Mouse (Mus musculus) embryonic facial prominence, embryonic 14.5 days (tissue): ENCODE measurements around the gene E130218I03Rik. TPM values are rescaled to one million over a fixed set of nuclear protein-coding genes. Genes with fewer than 3 reads are reported as not detected.

Experiments
- ATAC-seq: fragments of 200-750 bp; cut with Nextera tagmentation; 2 replicates; pipeline ENCODE4 v1.8.0; 2017; ENCODE audit warnings: low read depth, moderate number of reproducible peaks, moderate TSS enrichment
- DNase-seq: peaks from one replicate; pipeline ENCODE4 v3.0.0-alpha.2; 2015; ENCODE audit warnings: low spot score
- H3K27ac ChIP-seq: fragments of 300-500 bp; sonication (generic); replicated peaks from 2 replicates; pipeline ENCODE4 v1.5.1; 2014; ENCODE audit warnings: low read depth, mild to moderate bottlenecking, low read length, moderate library complexity
- H3K27me3 ChIP-seq: fragments of 300-500 bp; sonication (generic); replicated peaks from 2 replicates; pipeline ENCODE4 v1.6.1; 2014; ENCODE audit warnings: low read length; ENCODE audit not compliant: control insufficient read depth, insufficient read depth
- H3K36me3 ChIP-seq: fragments of 300-500 bp; sonication (generic); 2 replicates; pipeline ENCODE4 v1.6.1; 2014; ENCODE audit warnings: low read length, mixed read lengths; ENCODE audit not compliant: control insufficient read depth, insufficient read depth
- H3K4me1 ChIP-seq: fragments of 300-500 bp; sonication (generic); 2 replicates; pipeline ENCODE4 v1.6.1; 2014; ENCODE audit warnings: antibody characterized with exemption, low read length; ENCODE audit not compliant: control insufficient read depth, insufficient read depth
- H3K4me2 ChIP-seq: fragments of 300-500 bp; sonication (generic); 2 replicates; pipeline ENCODE4 v1.6.1; 2014; ENCODE audit warnings: low read depth, mild to moderate bottlenecking, low read length, moderate library complexity, mixed read lengths
- H3K4me3 ChIP-seq: fragments of 300-500 bp; sonication (generic); 2 replicates; pipeline ENCODE4 v1.5.1; 2014; ENCODE audit warnings: low read depth, mild to moderate bottlenecking, low read length
- H3K9ac ChIP-seq: fragments of 300-500 bp; sonication (generic); 2 replicates; pipeline ENCODE4 v1.6.1; 2014; ENCODE audit warnings: low read depth, mild to moderate bottlenecking, low read length, moderate library complexity, mixed read lengths
- H3K9me3 ChIP-seq: fragments of 300-500 bp; sonication (generic); 2 replicates; pipeline ENCODE4 v1.6.1; 2016; ENCODE audit warnings: low read length; ENCODE audit not compliant: control insufficient read depth
- WGBS: fragments of 180-500 bp; shearing (Covaris S2); extraction: QIAGEN DNeasy Blood & Tissue Kit; methylation state at CpG from one replicate; pipeline ENCODE4 v1.1.7; 2014; 5-methylcytosine and 5-hydroxymethylcytosine counted together
- polyA plus RNA-seq: library from polyadenylated mRNA; unstranded; fragments of >200 nt; fragmentation: Nextera tagmentation; extraction: Ambion mirVana; gene quantifications from 2 replicates; pipeline ENCODE4 v1.2.1, GENCODE M21; 2014

Gene E130218I03Rik
- polyA plus RNA-seq, 1 experiment from 2014 or later = 0.29 TPM

DNA sequence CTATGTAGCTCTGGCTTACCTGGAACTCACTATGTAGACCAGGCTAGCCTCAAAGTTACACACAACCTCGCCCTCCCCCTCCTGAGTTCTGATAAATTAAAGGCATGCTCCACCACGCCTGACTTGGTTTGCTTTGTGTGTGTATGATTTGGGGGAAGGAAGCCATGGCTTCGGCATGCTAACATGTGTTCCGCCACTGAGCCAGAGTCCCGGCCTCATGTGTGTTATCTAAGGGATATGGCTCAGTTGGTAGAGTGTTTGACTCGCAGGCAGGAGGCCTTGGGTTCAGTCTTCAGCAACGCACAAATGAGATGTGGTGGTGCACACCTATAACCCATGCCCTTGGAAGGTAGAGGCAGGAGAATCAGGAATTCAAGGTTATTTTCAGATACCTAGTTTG, 28.5 kb downstream of the E130218I03Rik start:
- H3K27me3 ChIP-seq = no peaks in the 10 kb centered on the region
- WGBS = 78% methylated on average over 7 of the region's 7 CpGs
- no peaks in the 10 kb centered on the region for H3K9me3 ChIP-seq
- ATAC-seq (no peak), DNase-seq (no peak)
- no peak overlapping the region for H3K9ac ChIP-seq
- H3K27ac ChIP-seq = no peak overlapping the region
- H3K4me2 ChIP-seq = no peak overlapping the region
- peaks cover 6% of the 10 kb centered on the region for H3K4me1 ChIP-seq
- H3K4me3 ChIP-seq = no peak overlapping the region
- peaks cover 13% of the 10 kb centered on the region for H3K36me3 ChIP-seq

DNA sequence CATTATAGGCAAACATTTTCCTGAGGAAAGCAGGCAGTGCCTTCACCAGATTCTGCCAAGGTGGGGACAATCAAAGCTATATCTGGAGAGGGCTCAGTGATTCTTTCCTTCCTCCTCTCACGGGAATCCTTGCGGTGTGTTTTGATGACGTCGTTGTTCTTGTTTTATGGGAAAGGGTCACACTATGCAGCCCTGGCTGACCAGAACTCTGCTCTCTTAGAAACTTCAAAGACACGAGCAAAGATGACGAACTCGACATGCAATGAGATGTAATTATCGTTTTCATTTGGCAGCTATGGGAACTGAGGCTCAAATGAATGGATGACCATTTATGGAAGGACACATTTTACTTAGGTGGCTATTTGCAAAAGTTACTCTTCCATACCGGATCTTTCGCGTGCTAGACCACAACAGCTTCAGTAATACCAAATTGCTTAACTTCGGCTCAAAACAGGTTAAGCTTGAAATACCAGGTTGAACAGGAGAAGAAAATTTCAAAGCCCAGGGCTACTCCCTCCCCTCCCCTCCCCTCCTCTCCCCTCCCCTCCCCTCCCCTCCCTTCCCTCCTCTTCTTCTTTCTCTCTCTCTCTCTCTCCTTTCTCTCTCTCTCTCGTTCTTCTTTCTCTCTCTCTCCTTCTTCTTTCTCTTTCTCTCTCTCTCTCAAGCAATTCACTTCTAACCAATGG, 29.4 kb downstream of the E130218I03Rik start:
- peak overlapping the region; percentile 46 for H3K4me2 ChIP-seq
- DNase-seq = no peak
- H3K36me3 ChIP-seq = peaks cover 22% of the 10 kb centered on the region
- 0 out of 2 replicates have a peak overlapping the region, but pooled peaks have one; percentile 40 for H3K9ac ChIP-seq
- H3K4me1 ChIP-seq = peaks cover 6% of the 10 kb centered on the region
- no peaks in the 10 kb centered on the region for H3K27me3 ChIP-seq
- H3K4me3 ChIP-seq = peak overlapping the region; percentile 14
- WGBS = 20% methylated on average over 13 of the region's 13 CpGs
- H3K27ac ChIP-seq = no peak overlapping the region; the same call in 1 of the 2 replicates
- no peaks in the 10 kb centered on the region for H3K9me3 ChIP-seq
- no peak for ATAC-seq

- no peak for ATAC-seq
- H3K27me3 ChIP-seq = no peaks in the 10 kb centered on the region
- peak overlapping the region; percentile 46 for H3K4me2 ChIP-seq
- H3K4me1 ChIP-seq = peaks cover 6% of the 10 kb centered on the region
- peaks cover 30% of the 10 kb centered on the region for H3K36me3 ChIP-seq
- peak overlapping the region; percentile 40; the same call in 1 of the 2 replicates for H3K9ac ChIP-seq
- H3K9me3 ChIP-seq = no peaks in the 10 kb centered on the region
- peak overlapping the region; percentile 35 for H3K27ac ChIP-seq
- WGBS = 4% methylated on average over 14 of the region's 14 CpGs
- peak overlapping the region; percentile 14 for H3K4me3 ChIP-seq
- peak; percentile 89 for DNase-seq
Observed at GRCm38 (mm10) chr4:134273417-134274345, 30.2 kb downstream of the E130218I03Rik start.

DNA sequence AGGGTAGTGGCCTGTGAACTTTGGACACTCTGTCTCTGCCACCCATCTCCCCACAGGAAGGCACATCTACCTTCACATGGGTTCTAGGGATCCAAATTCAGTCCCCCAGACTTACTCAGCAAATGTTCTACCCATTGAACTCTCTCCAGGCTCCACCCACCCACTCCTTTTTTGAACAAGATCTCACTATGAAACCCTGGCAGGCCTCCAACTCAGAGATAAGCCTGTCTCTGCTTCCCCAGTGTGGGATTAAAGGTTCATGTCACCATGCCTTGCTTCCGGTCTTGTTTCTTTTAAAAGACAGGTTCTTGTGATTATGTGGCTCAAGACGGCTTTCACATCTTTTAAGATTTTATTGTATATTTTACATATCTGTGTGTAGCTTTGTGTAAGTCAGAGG, 41.5 kb downstream of the E130218I03Rik start:
- Histone ChIP-seq H3K9ac (no peak overlapping the region), H3K4me1 (peaks cover 15% of the 10 kb centered on the region), H3K27ac (no peak overlapping the region), H3K9me3 (no peaks in the 10 kb centered on the region), H3K27me3 (no peaks in the 10 kb centered on the region), H3K36me3 (peaks cover 41% of the 10 kb centered on the region), H3K4me3 (no peak overlapping the region), H3K4me2 (no peak overlapping the region)
- DNase-seq (no peak), ATAC-seq (no peak)
- 89% methylated on average over 2 of the region's 2 CpGs for WGBS

- ATAC-seq (peak; percentile 2), DNase-seq (no peak)
- peak overlapping the region; percentile 98 for H3K4me3 ChIP-seq
- no peaks in the 10 kb centered on the region for H3K27me3 ChIP-seq
- peak overlapping the region; percentile 99 for H3K27ac ChIP-seq
- peaks cover 26% of the 10 kb centered on the region for H3K36me3 ChIP-seq
- peak overlapping the region; percentile 98 for H3K9ac ChIP-seq
- peak overlapping the region; percentile 94 for H3K4me2 ChIP-seq
- 6% methylated on average over 21 of the region's 59 CpGs for WGBS
- no peaks in the 10 kb centered on the region for H3K9me3 ChIP-seq
- peaks cover 15% of the 10 kb centered on the region for H3K4me1 ChIP-seq
Observed at GRCm38 (mm10) chr4:134286226-134287167, 43.0 kb downstream of the E130218I03Rik start.

DNA sequence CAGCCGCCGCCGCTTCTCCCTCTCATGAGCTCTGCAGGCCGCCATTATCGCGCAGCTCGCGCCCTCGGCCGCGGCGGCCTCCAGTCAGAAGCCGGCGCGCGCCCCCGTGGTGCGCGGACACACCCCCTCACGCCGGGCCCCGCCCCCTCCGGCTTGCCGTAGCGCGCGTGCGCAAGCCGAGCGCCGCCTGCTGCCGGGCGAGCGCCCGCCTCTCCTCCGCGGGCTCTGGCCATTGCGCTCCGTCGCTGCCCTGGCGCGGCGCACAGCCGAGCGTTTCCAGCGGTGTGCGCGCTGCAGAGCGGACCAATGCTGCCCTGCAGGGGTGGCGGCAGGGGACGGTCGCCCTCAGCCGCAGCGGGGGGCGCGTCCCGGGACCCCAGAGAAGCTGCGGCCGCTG, 43.7 kb downstream of the E130218I03Rik start:
- WGBS = 0% methylated on average over 4 of the region's 59 CpGs
- Histone ChIP-seq H3K4me2 (peak overlapping the region; percentile 94), H3K27ac (peak overlapping the region; percentile 99)

GRCm38 (mm10) chr4:134287575-134288025, 44.1 kb downstream of the E130218I03Rik start, which contains the start of gene Pdik1l:
Gene Pdik1l (minus strand): TSS chr4:134287895.
- Histone ChIP-seq H3K27ac (peak within 1 kb of the TSS; percentile 99), H3K4me3 (peak within 1 kb of the TSS; percentile 98), H3K27me3 (no peaks in the 10 kb centered on the region), H3K4me2 (peak within 1 kb of the TSS; percentile 94), H3K36me3 (peaks cover 15% of the 10 kb centered on the region), H3K4me1 (peaks cover 15% of the 10 kb centered on the region), H3K9ac (peak within 1 kb of the TSS; percentile 98), H3K9me3 (no peaks in the 10 kb centered on the region)
- WGBS = under 1% methylated on average over 17 of the region's 43 CpGs
- peak; percentile 81 for ATAC-seq
- DNase-seq = peak; percentile 93

More for the DNA sequence above, 43.7 kb downstream of the E130218I03Rik start:
- DNase-seq (peak; percentile 95), ATAC-seq (peak; percentile 96)
- Histone ChIP-seq H3K4me1 (peaks cover 15% of the 10 kb centered on the region), H3K9me3 (no peaks in the 10 kb centered on the region), H3K27me3 (no peaks in the 10 kb centered on the region), H3K4me3 (peak overlapping the region; percentile 98), H3K36me3 (peaks cover 20% of the 10 kb centered on the region), H3K9ac (peak overlapping the region; percentile 98)
